Mouse (Mus musculus): ENCODE measurements around the gene Arhgap11a. TPM values are rescaled to one million over a fixed set of nuclear protein-coding genes. Genes with fewer than 3 reads are reported as not detected.

Gene Arhgap11a
- total and polyA plus RNA-seq, 3 experiments = 22.4 to 74.0 (median 22.5) TPM

DNA sequence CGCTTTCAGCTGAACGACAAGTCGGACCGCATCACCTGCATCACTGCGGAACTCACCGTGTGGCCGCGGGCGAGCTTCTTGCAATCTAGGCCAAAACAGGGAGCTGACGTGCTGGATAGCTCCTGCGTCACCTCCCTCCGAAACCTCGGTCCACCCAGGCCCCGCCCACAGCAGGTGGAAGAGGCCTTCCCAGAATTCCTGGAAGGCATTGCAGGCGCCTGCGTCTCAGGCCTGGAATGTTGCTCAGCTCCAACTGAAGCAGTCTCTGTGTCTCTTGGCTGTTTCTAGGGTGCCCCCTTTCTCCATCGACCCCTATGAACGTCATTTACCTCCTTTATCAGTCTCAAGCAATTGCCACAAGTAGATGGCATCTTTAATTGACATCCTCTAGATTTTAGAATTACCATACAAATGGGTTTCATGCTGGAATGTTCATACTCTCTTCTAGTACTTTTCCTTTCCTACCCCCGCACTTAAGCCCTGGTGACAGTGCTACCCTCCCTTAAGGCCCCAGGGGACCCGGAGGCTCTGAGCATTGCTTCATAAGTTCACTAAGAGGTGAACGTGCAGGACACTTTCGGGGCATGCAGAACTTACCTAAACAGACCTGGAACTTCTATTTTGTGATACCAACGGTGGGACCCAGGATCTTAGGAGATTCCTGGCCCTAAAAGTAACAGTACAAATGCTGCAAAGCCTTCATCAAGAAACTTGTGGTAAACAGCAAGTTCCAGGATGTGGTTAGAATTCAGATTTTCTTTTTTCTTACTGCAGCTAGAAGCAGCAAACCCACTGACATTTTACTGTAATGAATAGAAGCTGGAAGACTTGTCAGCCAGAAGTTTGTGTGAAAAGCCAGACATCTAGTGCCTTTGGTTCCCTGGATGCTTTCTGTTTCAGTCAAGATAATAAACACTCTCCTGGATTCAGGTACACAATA lies 19.2 kb downstream of the Arhgap11a start, which contains the start of gene Scg5:
Gene Scg5 (minus strand): TSS at position 179 of the 940 bp plus-strand sequence.
- in situ Hi-C loops (cut with MboI; ENCODE audit: low pct_ligation_motif_present, low pct_unique_long_range_greater_than_20kb, low sequenced_read_pairs) = no loop called here
- H3K4me1 ChIP-seq (ENCODE audit: control insufficient read depth in 1 of 2, insufficient read depth in 2 of 2) = peaks cover 0 to 24% of the 10 kb centered on the region in 2 experiments; a peak in 2 of 4 replicates
- H3K79me2 ChIP-seq (replicated peaks; ENCODE audit: control insufficient read depth, extremely low read depth, insufficient read depth, poor library complexity, severe bottlenecking) = no peaks in the 10 kb centered on the region
- H3K27ac ChIP-seq (ENCODE audit: insufficient read depth, low read depth) = no peak within 1 kb of the TSS
- no peaks in the 10 kb centered on the region for H3K9me3 ChIP-seq (replicated peaks; ENCODE audit: low read length)
- DNase-seq (ENCODE audit: extremely low read depth) = no peak
- no peak within 1 kb of the TSS for H3K4me3 ChIP-seq (replicated peaks in 1 of 3; ENCODE audit: low read depth in 2 of 3, low read length in 2 of 3, poor library complexity in 1 of 3)
- H3K4me2 ChIP-seq (ENCODE audit: insufficient read depth, low read depth, poor library complexity, severe bottlenecking) = no peak within 1 kb of the TSS
- dilution Hi-C loops (cut with MboI; ENCODE audit: extremely low pct_ligation_motif_present, extremely low pct_unique_long_range_greater_than_20kb, low sequenced_read_pairs) = no loop called here
- H3K9ac ChIP-seq (ENCODE audit: insufficient read depth, low read depth) = no peak within 1 kb of the TSS
- H3K27me3 ChIP-seq (replicated peaks) = no peaks in the 10 kb centered on the region
- TF ChIP-seq USF1 (IDR thresholded peaks at IDR 0.05; ENCODE audit: low read depth, low read length) = no peak
- TF ChIP-seq ZMIZ1 (IDR thresholded peaks at IDR 0.05; ENCODE audit: low read depth, low read length) = no peak
- no peak for TF ChIP-seq CHD2 (IDR thresholded peaks at IDR 0.05; ENCODE audit: low read length)
- TF ChIP-seq MAFK (IDR thresholded peaks at IDR 0.05; ENCODE audit: insufficient replicate concordance, low read length) = no peak
- TF ChIP-seq USF2 (conservative IDR thresholded peaks at IDR 0.05; ENCODE audit: low read depth, low read length) = no peak
- no peak for TF ChIP-seq MYC (IDR thresholded peaks at IDR 0.05; ENCODE audit: low read depth, low read length)
- no peak for TF ChIP-seq EP300 (IDR thresholded peaks at IDR 0.05; ENCODE audit: low read length)
- TF ChIP-seq MXI1 (IDR thresholded peaks at IDR 0.05; ENCODE audit: low read depth, low read length) = no peak
- TF ChIP-seq E2F4 (IDR thresholded peaks at IDR 0.05; ENCODE audit: insufficient replicate concordance, low read depth, low read length) = no peak
- no peak for TF ChIP-seq NRF1 (IDR thresholded peaks at IDR 0.05; ENCODE audit: low read depth, low read length)
- TF ChIP-seq ZNF384 (IDR thresholded peaks at IDR 0.05; ENCODE audit: low read depth, low read length) = no peak
- no peak for TF ChIP-seq ZKSCAN1 (IDR thresholded peaks at IDR 0.05; ENCODE audit: borderline replicate concordance, low read depth, low read length)
- TF ChIP-seq KAT2A (IDR thresholded peaks at IDR 0.05; ENCODE audit: insufficient replicate concordance, low read length) = no peak
- no peak for TF ChIP-seq CTCF (conservative IDR thresholded peaks at IDR 0.05 in 1 of 2, IDR thresholded peaks at IDR 0.05 in 1 of 2; ENCODE audit: low read depth in 2 of 2, low read length in 2 of 2)
- TF ChIP-seq SMC3 (IDR thresholded peaks at IDR 0.05; ENCODE audit: low read depth, low read length) = no peak
- TF ChIP-seq POLR2A (IDR thresholded peaks at IDR 0.05; ENCODE audit: low read depth, low read length) = no peak
- no peak for TF ChIP-seq TBP (conservative IDR thresholded peaks at IDR 0.05; ENCODE audit: low read depth, low read length)
- no peak for TF ChIP-seq JUND (conservative IDR thresholded peaks at IDR 0.05; ENCODE audit: low read depth, low read length)
- TF ChIP-seq MAZ (IDR thresholded peaks at IDR 0.05; ENCODE audit: low read depth, low read length) = no peak
- H3K36me3 ChIP-seq (replicated peaks in 1 of 2; ENCODE audit: control insufficient read depth in 1 of 2, insufficient read depth in 1 of 2, low read length in 1 of 2) = peaks cover 26 to 74% of the 10 kb centered on the region in 2 experiments
